Mouse (Mus musculus) spleen, adult 12 weeks (tissue): ENCODE data around the gene Slc38a2.

ENCODE experiments used
- DNase-seq: peaks from one replicate; pipeline ENCODE4 v3.0.0; 2022; ENCODE audit warnings: low spot score

Slc38a2 gene

GRCm38 (mm10) chr15:96699521-96700511, at the start of gene Slc38a2:
Gene Slc38a2, minus strand, starts transcription at chr15:96699730.
- peak; percentile 83 for DNase-seq

GRCm38 (mm10) chr15:96749101-96749500, 49.6 kb upstream of the Slc38a2 start:
- DNase-seq: no peak

GRCm38 (mm10) chr15:96747551-96747950, 48.0 kb upstream of the Slc38a2 start:
- no peak for DNase-seq

- DNase-seq: no peak
Measured at GRCm38 (mm10) chr15:96746986-96747385, 47.5 kb upstream of the Slc38a2 start.

GRCm38 (mm10) chr15:96745299-96745698, 45.8 kb upstream of the Slc38a2 start:
- DNase-seq: no peak

- DNase-seq: no peak
Measured at GRCm38 (mm10) chr15:96744882-96745296, 45.4 kb upstream of the Slc38a2 start.

GRCm38 (mm10) chr15:96744153-96744881, 44.8 kb upstream of the Slc38a2 start:
- DNase-seq: no peak

- no peak for DNase-seq
Measured at GRCm38 (mm10) chr15:96743257-96743656, 43.7 kb upstream of the Slc38a2 start.

- no peak for DNase-seq
Measured at GRCm38 (mm10) chr15:96742591-96743241, 43.2 kb upstream of the Slc38a2 start.

GRCm38 (mm10) chr15:96740865-96741561, 41.5 kb upstream of the Slc38a2 start:
- no peak for DNase-seq

GRCm38 (mm10) chr15:96740091-96740490, 40.6 kb upstream of the Slc38a2 start:
- DNase-seq: no peak

- no peak for DNase-seq
Measured at GRCm38 (mm10) chr15:96736663-96737385, 37.3 kb upstream of the Slc38a2 start.

GRCm38 (mm10) chr15:96735562-96736160, 36.1 kb upstream of the Slc38a2 start:
- DNase-seq: no peak

- no peak for DNase-seq
Measured at GRCm38 (mm10) chr15:96734423-96734822, 34.9 kb upstream of the Slc38a2 start.

GRCm38 (mm10) chr15:96730416-96730815, 30.9 kb upstream of the Slc38a2 start:
- no peak for DNase-seq

- no peak for DNase-seq
Measured at GRCm38 (mm10) chr15:96729785-96730184, 30.3 kb upstream of the Slc38a2 start.

- DNase-seq: no peak
Measured at GRCm38 (mm10) chr15:96728993-96729392, 29.5 kb upstream of the Slc38a2 start.

GRCm38 (mm10) chr15:96728346-96728745, 28.8 kb upstream of the Slc38a2 start:
- DNase-seq: no peak

- DNase-seq: no peak
Measured at GRCm38 (mm10) chr15:96724506-96724905, 25.0 kb upstream of the Slc38a2 start.

GRCm38 (mm10) chr15:96722228-96722627, 22.7 kb upstream of the Slc38a2 start:
- DNase-seq: no peak

GRCm38 (mm10) chr15:96720146-96720545, 20.6 kb upstream of the Slc38a2 start:
- no peak for DNase-seq
